ENCODE assay signal across 7 mouse cellular contexts in genomic region chr1:36708626-36709025, GRCm38 (mm10). TPM values are rescaled to one million over a fixed set of nuclear protein-coding genes. Genes with fewer than 3 reads are reported as not detected.
A peak's percentile ranks its signal among the peaks of the same experiment; 100 is the strongest.
DNase-seq lines count a peak whose midpoint lies in the region; ATAC-seq and TF ChIP-seq lines count a peak whose summit lies in the region.

No protein-coding gene starts in this region.

- peak overlapping the region; percentile 88 for H3K4me2 ChIP-seq in forebrain, embryonic 12.5 days
- H3K4me2 ChIP-seq in limb, embryonic 15.5 days = peak overlapping the region; percentile 64
- H3K4me2 ChIP-seq in stomach, postnatal 0 days (replicated peaks; ENCODE audit: low read depth) = peak overlapping the region; percentile 81

- H3K9ac ChIP-seq in forebrain, embryonic 12.5 days = peak overlapping the region; percentile 94
- peak overlapping the region; percentile 92; the same call in 1 of the 2 replicates for H3K9ac ChIP-seq in limb, embryonic 15.5 days
- peak overlapping the region; percentile 94 for H3K9ac ChIP-seq in stomach, postnatal 0 days (ENCODE audit: low read length)

- ATAC-seq in forebrain, embryonic 12.5 days (ENCODE audit: low FRiP score) = no peak
- no peak for ATAC-seq in limb, embryonic 15.5 days (ENCODE audit: insufficient number of reproducible peaks, low FRiP score, low TSS enrichment, low read depth)
- peak; percentile 56 for ATAC-seq in stomach, postnatal 0 days (ENCODE audit: low FRiP score, low TSS enrichment)
- no peak for ATAC-seq in megakaryocyte-erythroid progenitor cell, adult 5-6 weeks (replicated peaks; ENCODE audit: low FRiP score, low TSS enrichment, poor library complexity, severe bottlenecking)

- TF ChIP-seq POLR2A in testis, adult 2 months (IDR thresholded peaks at IDR 0.05; ENCODE audit: control insufficient read depth, low read depth, low read length) = no peak

- 88% methylated on average over 1 of the region's 1 CpGs for WGBS in forebrain, embryonic 12.5 days
- WGBS in limb, embryonic 15.5 days = 72% methylated on average over 1 of the region's 1 CpGs
- 50% methylated on average over 1 of the region's 1 CpGs for WGBS in stomach, postnatal 0 days

- H3K4me1 ChIP-seq in testis, adult 2 months (ENCODE audit: control insufficient read depth, insufficient read depth, low read length) = peaks cover 6% of the 10 kb centered on the region; the same call in 1 of the 2 replicates
- peaks cover 15% of the 10 kb centered on the region for H3K4me1 ChIP-seq in forebrain, embryonic 12.5 days
- H3K4me1 ChIP-seq in limb, embryonic 15.5 days = peaks cover 23% of the 10 kb centered on the region
- H3K4me1 ChIP-seq in stomach, postnatal 0 days (replicated peaks; ENCODE audit: control insufficient read depth, insufficient read depth) = 0 out of 2 replicates have a peak, but pooled peaks cover 7% of the 10 kb centered on the region

- no peak for TF ChIP-seq EP300 in stomach, postnatal 0 days (optimal IDR thresholded peaks at IDR 0.05)

- TF ChIP-seq CTCF in testis, adult 2 months (IDR thresholded peaks at IDR 0.05; ENCODE audit: control insufficient read depth, insufficient read depth, insufficient replicate concordance, low read depth, low read length) = no peak
- TF ChIP-seq CTCF in stomach, postnatal 0 days (IDR thresholded peaks at IDR 0.05; ENCODE audit: low read depth) = no peak

- H3K9me3 ChIP-seq in forebrain, embryonic 12.5 days = no peaks in the 10 kb centered on the region
- H3K9me3 ChIP-seq in limb, embryonic 15.5 days = no peaks in the 10 kb centered on the region
- H3K9me3 ChIP-seq in stomach, postnatal 0 days (ENCODE audit: control insufficient read depth, low read length) = no peaks in the 10 kb centered on the region

- H3K27me3 ChIP-seq in testis, adult 2 months (ENCODE audit: control insufficient read depth, insufficient read depth, low read length) = no peaks in the 10 kb centered on the region
- H3K27me3 ChIP-seq in forebrain, embryonic 12.5 days = no peaks in the 10 kb centered on the region
- no peaks in the 10 kb centered on the region for H3K27me3 ChIP-seq in limb, embryonic 15.5 days
- H3K27me3 ChIP-seq in stomach, postnatal 0 days (ENCODE audit: control insufficient read depth, insufficient read depth, low read length) = no peaks in the 10 kb centered on the region

- H3K4me3 ChIP-seq in testis, adult 2 months (ENCODE audit: control insufficient read depth, low read depth, low read length) = peak overlapping the region; percentile 98
- H3K4me3 ChIP-seq in forebrain, embryonic 12.5 days (replicated peaks) = peak overlapping the region; percentile 96
- peak overlapping the region; percentile 97 for H3K4me3 ChIP-seq in limb, embryonic 15.5 days
- H3K4me3 ChIP-seq in stomach, postnatal 0 days (ENCODE audit: low read depth, low read length) = peak overlapping the region; percentile 99

- DNase-seq in testis, postnatal 14 days (ENCODE audit: low spot score) = no peak
- peak; percentile 29 for DNase-seq in stomach, postnatal 0 days (ENCODE audit: low spot score)
- no peak for DNase-seq in layer of hippocampus, adult 9-10 months (ENCODE audit: low spot score)

- no peak overlapping the region for H3K27ac ChIP-seq in testis, adult 2 months (ENCODE audit: control insufficient read depth, insufficient read depth, low read depth, low read length)
- H3K27ac ChIP-seq in forebrain, embryonic 12.5 days = no peak overlapping the region
- 0 out of 2 replicates have a peak overlapping the region, but pooled peaks have one; percentile 85 for H3K27ac ChIP-seq in limb, embryonic 15.5 days
- peak overlapping the region; percentile 91 for H3K27ac ChIP-seq in stomach, postnatal 0 days (replicated peaks)

- no peaks in the 10 kb centered on the region for H3K36me3 ChIP-seq in testis, adult 2 months (ENCODE audit: control insufficient read depth, insufficient read depth, low read length)
- H3K36me3 ChIP-seq in forebrain, embryonic 12.5 days (replicated peaks) = peaks cover 38% of the 10 kb centered on the region
- peaks cover 39% of the 10 kb centered on the region for H3K36me3 ChIP-seq in limb, embryonic 15.5 days
- peaks cover 13% of the 10 kb centered on the region for H3K36me3 ChIP-seq in stomach, postnatal 0 days (ENCODE audit: control insufficient read depth, insufficient read depth, low read length)

RNA-seq across cellular contexts. Expression of gene 4933424G06Rik, which starts 1.3 kb away (rescaled TPM):
- polyA plus RNA-seq in testis, adult 2 months (2012; rRNA removed) = 36.9 and 53.7 TPM in 2 replicates
- polyA plus RNA-seq in forebrain, embryonic 12.5 days (2016; fragmentation: Nextera tagmentation; extraction: Ambion mirVana) = 0.41 TPM in 1 of 2 replicates, not detected in the other
- polyA plus RNA-seq in limb, embryonic 15.5 days (2015; fragmentation: Nextera tagmentation; extraction: Ambion mirVana) = 0.28 TPM in 1 of 2 replicates, not detected in the other
- polyA plus RNA-seq in stomach, postnatal 0 days (2015; fragmentation: Nextera tagmentation; extraction: Ambion mirVana) = 0.16 TPM in 1 of 2 replicates, not detected in the other
- total RNA-seq in megakaryocyte-erythroid progenitor cell, adult 5-6 weeks (2014; fragmentation: Nextera tagmentation) = not detected in 2 replicates
- total RNA-seq in megakaryocyte-erythroid progenitor cell, adult 5-6 weeks (2017) = not detected in 2 replicates

RNA-seq across cellular contexts. Expression of gene Actr1b, which starts 5.6 kb away (rescaled TPM):
- polyA plus RNA-seq in testis, adult 2 months (2012; rRNA removed) = 42.7 and 44.5 TPM in 2 replicates
- polyA plus RNA-seq in forebrain, embryonic 12.5 days (2016; fragmentation: Nextera tagmentation; extraction: Ambion mirVana) = 102 and 105 TPM in 2 replicates
- polyA plus RNA-seq in limb, embryonic 15.5 days (2015; fragmentation: Nextera tagmentation; extraction: Ambion mirVana) = 102 and 107 TPM in 2 replicates
- 60.5 and 62.2 TPM in 2 replicates for polyA plus RNA-seq in stomach, postnatal 0 days (2015; fragmentation: Nextera tagmentation; extraction: Ambion mirVana)
- total RNA-seq in megakaryocyte-erythroid progenitor cell, adult 5-6 weeks (2014; fragmentation: Nextera tagmentation) = 45.8 and 49.2 TPM in 2 replicates
- 49.1 and 51.1 TPM in 2 replicates for total RNA-seq in megakaryocyte-erythroid progenitor cell, adult 5-6 weeks (2017)

RNA-seq across cellular contexts. Expression of gene Cox5b, which starts 17.4 kb away (rescaled TPM):
- 313 and 378 TPM in 2 replicates for polyA plus RNA-seq in testis, adult 2 months (2012; rRNA removed)
- polyA plus RNA-seq in forebrain, embryonic 12.5 days (2016; fragmentation: Nextera tagmentation; extraction: Ambion mirVana) = 447 and 453 TPM in 2 replicates
- polyA plus RNA-seq in limb, embryonic 15.5 days (2015; fragmentation: Nextera tagmentation; extraction: Ambion mirVana) = 500 and 517 TPM in 2 replicates
- polyA plus RNA-seq in stomach, postnatal 0 days (2015; fragmentation: Nextera tagmentation; extraction: Ambion mirVana) = 829 and 834 TPM in 2 replicates
- total RNA-seq in megakaryocyte-erythroid progenitor cell, adult 5-6 weeks (2014; fragmentation: Nextera tagmentation) = 728 and 806 TPM in 2 replicates
- 1,234 and 1,237 TPM in 2 replicates for total RNA-seq in megakaryocyte-erythroid progenitor cell, adult 5-6 weeks (2017)

RNA-seq across cellular contexts. Expression of gene Fam178b, which starts 25.6 kb away (rescaled TPM):
- 409 and 410 TPM in 2 replicates for polyA plus RNA-seq in testis, adult 2 months (2012; rRNA removed)
- polyA plus RNA-seq in forebrain, embryonic 12.5 days (2016; fragmentation: Nextera tagmentation; extraction: Ambion mirVana) = 0.18 TPM in 1 of 2 replicates, not detected in the other
- polyA plus RNA-seq in limb, embryonic 15.5 days (2015; fragmentation: Nextera tagmentation; extraction: Ambion mirVana) = 1.2 TPM in 2 replicates
- 0.59 and 0.77 TPM in 2 replicates for polyA plus RNA-seq in stomach, postnatal 0 days (2015; fragmentation: Nextera tagmentation; extraction: Ambion mirVana)
- not detected in 2 replicates for total RNA-seq in megakaryocyte-erythroid progenitor cell, adult 5-6 weeks (2014; fragmentation: Nextera tagmentation)
- not detected in 2 replicates for total RNA-seq in megakaryocyte-erythroid progenitor cell, adult 5-6 weeks (2017)

RNA-seq across cellular contexts. Expression of gene Zap70, which starts 53.0 kb away (rescaled TPM):
- polyA plus RNA-seq in testis, adult 2 months (2012; rRNA removed) = 2.6 and 3.5 TPM in 2 replicates
- polyA plus RNA-seq in forebrain, embryonic 12.5 days (2016; fragmentation: Nextera tagmentation; extraction: Ambion mirVana) = 0.41 and 0.55 TPM in 2 replicates
- polyA plus RNA-seq in limb, embryonic 15.5 days (2015; fragmentation: Nextera tagmentation; extraction: Ambion mirVana) = 0.68 and 0.98 TPM in 2 replicates
- polyA plus RNA-seq in stomach, postnatal 0 days (2015; fragmentation: Nextera tagmentation; extraction: Ambion mirVana) = 0.25 and 0.42 TPM in 2 replicates
- total RNA-seq in megakaryocyte-erythroid progenitor cell, adult 5-6 weeks (2014; fragmentation: Nextera tagmentation) = 2.5 and 3.9 TPM in 2 replicates
- 1.3 and 1.7 TPM in 2 replicates for total RNA-seq in megakaryocyte-erythroid progenitor cell, adult 5-6 weeks (2017)

Comparison
In these comparisons a context has a peak if more than half of its experiments do, and no peak if none do; other contexts are left out.
1. H3K27ac ChIP-seq: peak in limb, embryonic 15.5 days (single experiment) and stomach, postnatal 0 days (single experiment); none in testis, adult 2 months (single experiment) and forebrain, embryonic 12.5 days (single experiment).
2. RNA of gene 4933424G06Rik, which starts 1.3 kb away (polyA plus RNA-seq): 36.9 to 53.7 TPM in testis, adult 2 months; 0.41 TPM in forebrain, embryonic 12.5 days, 0.28 TPM in limb, embryonic 15.5 days and 0.16 TPM in stomach, postnatal 0 days; every median in the first group is over 10 times any median in the second.
3. Peak in every context shown above with its lines, with median percentiles within 50 percentile points of each other: H3K4me3 ChIP-seq, H3K4me2 ChIP-seq and H3K9ac ChIP-seq.